Mouse (Mus musculus) hindbrain, embryonic 16.5 days (tissue): ENCODE data around the gene Atf3. TPM values are rescaled to one million over a fixed set of nuclear protein-coding genes. Genes with fewer than 3 reads are reported as not detected.

Experiments
- ATAC-seq: fragments of 200-750 bp; cut with Nextera tagmentation; 2 replicates; pipeline ENCODE4 v1.8.0; 2017; ENCODE audit warnings: moderate TSS enrichment, moderate library complexity
- H3K27ac ChIP-seq: fragments of 300-500 bp; sonication (generic); 2 replicates; pipeline ENCODE4 v1.5.1; 2014; ENCODE audit warnings: low read depth, mild to moderate bottlenecking, control low read depth, low read length, moderate library complexity
- H3K27me3 ChIP-seq: fragments of 300-500 bp; sonication (generic); replicated peaks from 2 replicates; pipeline ENCODE4 v1.6.1; 2014; ENCODE audit warnings: low read length; ENCODE audit not compliant: control insufficient read depth, insufficient read depth
- H3K36me3 ChIP-seq: fragments of 300-500 bp; sonication (generic); 2 replicates; pipeline ENCODE4 v1.6.1; 2014; ENCODE audit warnings: mild to moderate bottlenecking, low read length, moderate library complexity, mixed read lengths; ENCODE audit not compliant: control insufficient read depth, insufficient read depth
- H3K4me1 ChIP-seq: fragments of 300-500 bp; sonication (generic); 2 replicates; pipeline ENCODE4 v1.6.1; 2014; ENCODE audit warnings: low read depth, low read length; ENCODE audit not compliant: control insufficient read depth, insufficient read depth
- H3K4me2 ChIP-seq: fragments of 300-500 bp; sonication (generic); 2 replicates; pipeline ENCODE4 v1.6.1; 2014; ENCODE audit warnings: mild to moderate bottlenecking, low read length, control low read depth, moderate library complexity
- H3K4me3 ChIP-seq: fragments of 300-500 bp; sonication (generic); 2 replicates; pipeline ENCODE4 v1.5.1; 2014; ENCODE audit warnings: mild to moderate bottlenecking, low read length, control low read depth, moderate library complexity
- H3K9ac ChIP-seq: fragments of 300-500 bp; sonication (generic); 2 replicates; pipeline ENCODE4 v1.6.1; 2014; ENCODE audit warnings: low read depth, mild to moderate bottlenecking, control low read depth, low read length, moderate library complexity
- H3K9me3 ChIP-seq: fragments of 300-500 bp; sonication (generic); 2 replicates; pipeline ENCODE4 v1.6.1; 2014; ENCODE audit warnings: mild to moderate bottlenecking, low read length, moderate library complexity; ENCODE audit not compliant: control insufficient read depth
- WGBS: fragments of 180-500 bp; shearing (Covaris S2); extraction: QIAGEN DNeasy Blood & Tissue Kit; methylation state at CpG from one replicate; pipeline ENCODE4 v1.1.7; 2014; 5-methylcytosine and 5-hydroxymethylcytosine counted together
- polyA plus RNA-seq: library from polyadenylated mRNA; unstranded; fragments of >200 nt; fragmentation: Nextera tagmentation; extraction: Ambion mirVana; gene quantifications from 2 replicates; pipeline ENCODE4 v1.2.1, GENCODE M21; 2015

Gene Atf3
- polyA plus RNA-seq, 1 experiment from 2014 or later = 1.7 TPM

GRCm38 (mm10) chr1:191132240-191132639, 85.6 kb downstream of the Atf3 start:
- H3K4me1 ChIP-seq = no peaks in the 10 kb centered on the region
- H3K36me3 ChIP-seq = no peaks in the 10 kb centered on the region
- no peak for ATAC-seq
- H3K9ac ChIP-seq = no peak overlapping the region
- no peak overlapping the region for H3K4me2 ChIP-seq
- no peak overlapping the region for H3K4me3 ChIP-seq
- H3K27me3 ChIP-seq = no peaks in the 10 kb centered on the region
- no peak overlapping the region for H3K27ac ChIP-seq
- H3K9me3 ChIP-seq = peaks cover 9% of the 10 kb centered on the region
- WGBS = 81% methylated on average over 5 of the region's 5 CpGs

GRCm38 (mm10) chr1:191131692-191132091, 86.1 kb downstream of the Atf3 start:
- WGBS = 92% methylated on average over 2 of the region's 2 CpGs
- no peaks in the 10 kb centered on the region for H3K27me3 ChIP-seq
- H3K4me1 ChIP-seq = no peaks in the 10 kb centered on the region
- no peak overlapping the region for H3K9ac ChIP-seq
- H3K27ac ChIP-seq = no peak overlapping the region
- H3K4me3 ChIP-seq = no peak overlapping the region
- no peaks in the 10 kb centered on the region for H3K36me3 ChIP-seq
- H3K9me3 ChIP-seq = peaks cover 9% of the 10 kb centered on the region
- no peak for ATAC-seq
- H3K4me2 ChIP-seq = no peak overlapping the region

DNA sequence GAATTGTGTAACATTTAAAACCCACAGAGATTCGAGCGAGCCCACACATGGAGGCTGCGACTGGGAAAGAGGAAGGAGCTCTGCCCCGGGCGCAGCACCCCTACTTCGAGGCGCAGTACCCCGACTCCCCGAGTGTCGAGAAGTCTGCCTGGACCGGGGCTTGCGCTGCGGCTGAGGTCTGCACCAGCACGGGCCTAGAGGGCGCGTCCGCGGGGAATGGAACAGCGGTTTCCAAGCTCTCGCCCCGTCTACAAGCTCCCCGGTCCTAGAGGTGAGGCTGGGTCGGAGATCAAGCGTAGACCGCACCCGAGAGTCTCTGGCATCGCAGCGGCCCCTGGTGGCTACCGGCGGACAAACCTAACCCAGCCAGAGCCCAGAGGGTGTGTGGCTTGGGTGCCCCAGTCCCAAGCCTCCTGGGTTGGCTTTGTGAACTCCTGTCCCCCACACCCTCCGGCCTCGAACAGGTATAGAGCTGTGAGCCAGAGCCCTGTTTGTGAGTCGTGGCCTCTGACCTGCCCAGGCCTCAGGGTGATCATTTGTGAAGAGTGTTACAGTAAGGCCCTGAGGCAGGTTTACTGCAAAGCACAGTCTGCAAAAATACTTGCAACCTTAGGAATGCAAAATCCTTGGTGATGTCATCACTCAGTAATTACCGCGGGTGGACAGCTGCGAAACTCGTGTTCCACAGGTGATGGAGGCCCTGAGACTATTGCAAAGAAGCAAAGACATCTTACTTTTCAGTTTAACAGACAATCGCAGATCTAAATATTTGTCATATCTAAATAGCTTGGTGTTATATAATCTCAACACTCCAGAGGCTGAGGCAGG, 91.8 kb downstream of the Atf3 start:
- H3K27ac ChIP-seq = no peak overlapping the region
- ATAC-seq = peak; percentile 65
- 0 out of 2 replicates have a peak, but pooled peaks cover 2% of the 10 kb centered on the region for H3K27me3 ChIP-seq
- no peaks in the 10 kb centered on the region for H3K36me3 ChIP-seq
- H3K4me1 ChIP-seq = peaks cover 5% of the 10 kb centered on the region
- H3K4me2 ChIP-seq = peak overlapping the region; percentile 61
- H3K4me3 ChIP-seq = peak overlapping the region; percentile 30
- peak overlapping the region; percentile 46 for H3K9ac ChIP-seq
- peaks cover 9% of the 10 kb centered on the region for H3K9me3 ChIP-seq
- 18% methylated on average over 35 of the region's 38 CpGs for WGBS

DNA sequence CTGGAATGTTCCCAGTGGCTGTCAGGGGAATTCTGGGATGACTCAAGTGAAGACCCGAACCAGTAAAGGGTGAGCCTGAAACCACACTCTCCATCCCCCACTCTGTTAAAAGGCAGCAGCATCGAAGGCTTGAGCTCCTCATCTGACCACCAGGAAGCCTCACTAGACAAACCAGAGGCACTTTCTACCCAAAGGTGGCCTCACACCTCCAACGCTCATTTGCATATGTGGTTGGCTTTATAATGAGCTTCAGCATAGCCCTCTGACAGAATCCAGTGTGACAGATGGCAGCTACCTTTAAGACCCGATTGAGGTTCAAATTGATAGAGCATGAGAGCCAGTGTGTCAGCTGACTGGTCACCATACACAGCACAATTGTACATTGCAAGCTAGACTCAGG, 93.6 kb downstream of the Atf3 start:
- no peak overlapping the region for H3K9ac ChIP-seq
- no peaks in the 10 kb centered on the region for H3K36me3 ChIP-seq
- H3K4me1 ChIP-seq = peaks cover 5% of the 10 kb centered on the region
- H3K27me3 ChIP-seq = 0 out of 2 replicates have a peak, but pooled peaks cover 2% of the 10 kb centered on the region
- no peak overlapping the region for H3K4me3 ChIP-seq
- no peak overlapping the region for H3K4me2 ChIP-seq
- H3K9me3 ChIP-seq = no peaks in the 10 kb centered on the region; the same call in 1 of the 2 replicates
- 66% methylated on average over 4 of the region's 4 CpGs for WGBS
- no peak for ATAC-seq
- no peak overlapping the region for H3K27ac ChIP-seq

- Histone ChIP-seq H3K9me3 (no peaks in the 10 kb centered on the region), H3K27ac (no peak overlapping the region), H3K27me3 (0 out of 2 replicates have a peak, but pooled peaks cover 2% of the 10 kb centered on the region), H3K4me2 (no peak overlapping the region), H3K36me3 (no peaks in the 10 kb centered on the region), H3K4me3 (no peak overlapping the region), H3K4me1 (peaks cover 5% of the 10 kb centered on the region), H3K9ac (no peak overlapping the region)
- 79% methylated on average over 2 of the region's 2 CpGs for WGBS
- ATAC-seq = no peak
Observed at GRCm38 (mm10) chr1:191123696-191124095, 94.1 kb downstream of the Atf3 start.

- Histone ChIP-seq H3K4me1 (peaks cover 5% of the 10 kb centered on the region), H3K4me3 (no peak overlapping the region), H3K4me2 (no peak overlapping the region), H3K27me3 (0 out of 2 replicates have a peak, but pooled peaks cover 2% of the 10 kb centered on the region), H3K9me3 (no peaks in the 10 kb centered on the region), H3K36me3 (no peaks in the 10 kb centered on the region), H3K27ac (no peak overlapping the region), H3K9ac (no peak overlapping the region)
- no peak for ATAC-seq
- 60% methylated on average over 3 of the region's 3 CpGs for WGBS
Observed at GRCm38 (mm10) chr1:191122744-191123143, 95.1 kb downstream of the Atf3 start.

Other genes with a start within 250 kb of the Atf3 start
- 76.5 and 84.2 TPM in 2 replicates for gene Vash2, start 238.7 kb downstream of the Atf3 start, polyA plus RNA-seq
- gene Flvcr1, start 191.9 kb downstream of the Atf3 start, polyA plus RNA-seq = 8.5 and 8.6 TPM in 2 replicates
- not detected in 2 replicates for gene Spata45, start 181.4 kb downstream of the Atf3 start, polyA plus RNA-seq
- gene Tatdn3, start 155.1 kb downstream of the Atf3 start, polyA plus RNA-seq = 16.2 and 16.9 TPM in 2 replicates
- 3.6 and 3.9 TPM in 2 replicates for gene Nsl1, start 155.0 kb downstream of the Atf3 start, polyA plus RNA-seq
- gene Batf3, start 120.2 kb downstream of the Atf3 start, polyA plus RNA-seq = 2.5 and 3.9 TPM in 2 replicates
- not detected in 2 replicates for gene Fam71a, start 53.2 kb downstream of the Atf3 start, polyA plus RNA-seq
- gene Nenf, start 100.2 kb upstream of the Atf3 start, polyA plus RNA-seq = 141 and 149 TPM in 2 replicates
- gene Tmem206, start 107.9 kb upstream of the Atf3 start, polyA plus RNA-seq = 33.1 and 35.1 TPM in 2 replicates
- gene Ppp2r5a, start 185.2 kb upstream of the Atf3 start, polyA plus RNA-seq = 6.3 and 6.7 TPM in 2 replicates